Mouse (Mus musculus): Measurements from ENCODE around the gene Hlcs.

GRCm38 (mm10) chr16:94270826-94271225 is 42.5 kb downstream of the Hlcs start:
- TF ChIP-seq CTCF (IDR thresholded peaks at IDR 0.05) (no peak), POLR2A (IDR thresholded peaks at IDR 0.05; ENCODE audit: insufficient read depth, low read depth, low read length) (no peak), EP300 (IDR thresholded peaks at IDR 0.05; ENCODE audit: insufficient read depth, low read depth, low read length) (no peak)

Measured in heart, adult 2 months (tissue).